Mouse (Mus musculus) lung, embryonic 14.5 days (tissue): ENCODE measurements around the gene Kdelr3. TPM values are rescaled to one million over a fixed set of nuclear protein-coding genes. Genes with fewer than 3 reads are reported as not detected.

Experiments used
- ATAC-seq: fragments of 200-750 bp; cut with Nextera tagmentation; 2 replicates; pipeline ENCODE4 v1.8.0; 2017; ENCODE audit warnings: mild to moderate bottlenecking, moderate TSS enrichment, moderate library complexity; ENCODE audit not compliant: insufficient read depth
- DNase-seq: peaks from one replicate; pipeline ENCODE4 v3.0.0-alpha.2; 2015
- H3K27ac ChIP-seq: fragments of 300-500 bp; sonication (generic); 2 replicates; pipeline ENCODE4 v1.5.1; 2014; ENCODE audit warnings: low read depth, mild to moderate bottlenecking, moderate library complexity
- H3K27me3 ChIP-seq: fragments of 300-500 bp; sonication (generic); 2 replicates; pipeline ENCODE4 v1.6.1; 2014; ENCODE audit warnings: low read length, control low read depth; ENCODE audit not compliant: insufficient read depth
- H3K36me3 ChIP-seq: fragments of 300-500 bp; sonication (generic); 2 replicates; pipeline ENCODE4 v1.6.1; 2014; ENCODE audit warnings: control low read depth; ENCODE audit not compliant: insufficient read depth
- H3K4me1 ChIP-seq: fragments of 300-500 bp; sonication (generic); 2 replicates; pipeline ENCODE4 v1.6.1; 2014; ENCODE audit warnings: antibody characterized with exemption, control low read depth; ENCODE audit not compliant: insufficient read depth
- H3K4me2 ChIP-seq: fragments of 300-500 bp; sonication (generic); 2 replicates; pipeline ENCODE4 v1.6.1; 2014; ENCODE audit warnings: mild to moderate bottlenecking
- H3K4me3 ChIP-seq: fragments of 300-500 bp; sonication (generic); 2 replicates; pipeline ENCODE4 v1.5.1; 2014; ENCODE audit warnings: low read depth, low read length
- H3K9ac ChIP-seq: fragments of 300-500 bp; sonication (generic); 2 replicates; pipeline ENCODE4 v1.6.1; 2014
- H3K9me3 ChIP-seq: fragments of 300-500 bp; sonication (generic); 2 replicates; pipeline ENCODE4 v1.6.1; 2016; ENCODE audit warnings: low read depth, low read length, control low read depth
- CTCF ChIP-seq: IDR thresholded peaks from 2 replicates; pipeline ENCODE4 v1.5.1; 2016; ENCODE audit warnings: antibody characterized with exemption, low read depth
- WGBS: fragments of 180-500 bp; shearing (Covaris S2); extraction: QIAGEN DNeasy Blood & Tissue Kit; methylation state at CpG from one replicate; pipeline ENCODE4 v1.1.7; 2014; 5-methylcytosine and 5-hydroxymethylcytosine counted together
- polyA plus RNA-seq: library from polyadenylated mRNA; unstranded; fragments of >200 nt; fragmentation: Nextera tagmentation; extraction: Ambion mirVana; gene quantifications from 2 replicates; pipeline ENCODE4 v1.2.1, GENCODE M21; 2014

Kdelr3 gene
- polyA plus RNA-seq, 1 experiment from 2014 or later: 60.3 TPM

- 65% methylated on average over 9 of the region's 9 CpGs for WGBS
- no peak overlapping the region for H3K27ac ChIP-seq
- H3K4me1 ChIP-seq: no peaks in the 10 kb centered on the region
- no peaks in the 10 kb centered on the region for H3K27me3 ChIP-seq
- H3K4me2 ChIP-seq: no peak overlapping the region
- H3K9ac ChIP-seq: no peak overlapping the region
- H3K36me3 ChIP-seq: peaks cover 82% of the 10 kb centered on the region
- no peak overlapping the region for H3K4me3 ChIP-seq
- no peak for TF ChIP-seq CTCF
- no peak for ATAC-seq
- H3K9me3 ChIP-seq: no peaks in the 10 kb centered on the region
- DNase-seq: peak; percentile 37
Observed at GRCm38 (mm10) chr15:79525979-79526768, 10.0 kb downstream of the Kdelr3 start.

DNA sequence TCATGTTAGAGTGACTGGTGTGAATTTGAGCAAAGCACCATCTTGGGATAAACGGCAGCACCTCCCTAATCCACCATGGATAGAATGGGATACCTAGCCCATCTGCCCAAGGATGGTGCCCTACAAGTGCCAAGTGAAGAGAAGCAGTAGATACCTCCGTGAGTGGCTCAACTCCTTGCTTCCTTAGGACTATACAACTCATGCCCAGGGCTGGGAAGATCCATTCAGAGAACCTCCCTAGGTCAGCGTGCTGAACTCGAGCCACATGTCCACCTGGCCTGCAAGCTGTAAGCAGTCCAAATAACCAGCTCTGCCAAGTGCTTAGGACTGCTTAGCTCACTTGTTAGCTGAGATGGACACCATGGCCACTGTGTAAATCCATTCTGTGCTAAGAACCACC lies 11.0 kb downstream of the Kdelr3 start:
- no peak overlapping the region for H3K4me2 ChIP-seq
- no peaks in the 10 kb centered on the region for H3K27me3 ChIP-seq
- 70% methylated on average over 4 of the region's 4 CpGs for WGBS
- H3K4me1 ChIP-seq: no peaks in the 10 kb centered on the region
- TF ChIP-seq CTCF: no peak
- no peak overlapping the region for H3K4me3 ChIP-seq
- H3K9ac ChIP-seq: no peak overlapping the region
- ATAC-seq: no peak
- peaks cover 91% of the 10 kb centered on the region for H3K36me3 ChIP-seq
- no peak for DNase-seq
- no peak overlapping the region for H3K27ac ChIP-seq
- H3K9me3 ChIP-seq: no peaks in the 10 kb centered on the region

GRCm38 (mm10) chr15:79527991-79528639 lies 11.9 kb downstream of the Kdelr3 start:
- Histone ChIP-seq H3K4me3 (no peak overlapping the region), H3K36me3 (peaks cover 92% of the 10 kb centered on the region), H3K4me2 (no peak overlapping the region), H3K27ac (no peak overlapping the region), H3K4me1 (no peaks in the 10 kb centered on the region), H3K27me3 (no peaks in the 10 kb centered on the region), H3K9me3 (no peaks in the 10 kb centered on the region), H3K9ac (no peak overlapping the region)
- ATAC-seq (no peak), DNase-seq (peak; percentile 41)
- no peak; the same call in 1 of the 2 replicates for TF ChIP-seq CTCF
- WGBS: 57% methylated on average over 5 of the region's 5 CpGs

GRCm38 (mm10) chr15:79529935-79530334 lies 13.7 kb downstream of the Kdelr3 start:
- Histone ChIP-seq H3K36me3 (peaks cover 96% of the 10 kb centered on the region), H3K27me3 (no peaks in the 10 kb centered on the region), H3K4me3 (no peak overlapping the region), H3K9ac (no peak overlapping the region), H3K9me3 (no peaks in the 10 kb centered on the region), H3K4me2 (no peak overlapping the region), H3K4me1 (no peaks in the 10 kb centered on the region), H3K27ac (no peak overlapping the region)
- DNase-seq (no peak), ATAC-seq (peak; percentile 10; the same call in 1 of the 2 replicates)
- 78% methylated on average over 7 of the region's 7 CpGs for WGBS
- TF ChIP-seq CTCF: no peak

DNA sequence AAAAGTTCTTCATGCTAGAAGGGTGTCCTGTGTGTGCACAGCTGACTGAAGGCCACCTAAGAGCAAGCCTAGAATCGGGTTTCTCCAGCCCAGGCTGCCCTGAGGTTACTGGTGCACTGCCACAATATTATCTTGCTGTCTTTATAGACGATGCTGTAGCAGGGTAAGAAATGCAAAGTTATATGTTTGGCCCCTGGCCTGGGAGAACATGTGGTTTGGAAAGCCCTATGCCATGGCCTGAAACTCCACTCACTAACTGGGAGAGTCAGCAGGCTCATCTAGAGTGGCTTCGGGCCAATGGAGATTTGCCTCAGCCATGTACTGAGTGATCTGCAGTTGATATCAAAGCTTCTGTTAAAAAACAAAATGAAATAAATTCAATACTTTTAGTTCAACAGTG lies 17.6 kb downstream of the Kdelr3 start:
- TF ChIP-seq CTCF: no peak
- DNase-seq (no peak), ATAC-seq (no peak)
- 79% methylated on average over 3 of the region's 3 CpGs for WGBS
- no peak overlapping the region for H3K4me3 ChIP-seq
- no peaks in the 10 kb centered on the region for H3K9me3 ChIP-seq
- no peak overlapping the region for H3K27ac ChIP-seq
- H3K9ac ChIP-seq: no peak overlapping the region
- H3K36me3 ChIP-seq: peaks cover 100% of the 10 kb centered on the region
- no peak overlapping the region for H3K4me2 ChIP-seq
- H3K4me1 ChIP-seq: no peaks in the 10 kb centered on the region
- H3K27me3 ChIP-seq: no peaks in the 10 kb centered on the region

DNA sequence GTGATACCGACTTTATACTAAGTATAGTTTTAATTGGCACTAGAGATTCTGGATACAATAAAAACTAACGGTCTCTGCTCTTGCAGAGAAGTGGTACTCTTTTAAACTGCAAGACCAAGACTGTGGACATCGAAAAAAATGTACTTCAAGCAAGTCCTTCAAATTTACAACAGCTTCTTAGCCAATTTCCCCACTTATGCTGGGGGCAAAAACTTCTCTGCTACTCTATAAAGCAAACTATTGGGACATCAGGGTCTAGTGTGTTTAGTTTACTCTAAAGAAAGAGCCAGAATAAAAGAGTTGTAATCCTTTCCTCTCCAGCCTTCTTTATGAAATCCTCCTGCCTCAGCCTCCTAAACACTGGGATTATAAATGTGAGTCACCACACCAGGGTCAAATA lies 27.8 kb downstream of the Kdelr3 start:
- Histone ChIP-seq H3K9ac (no peak overlapping the region), H3K27ac (no peak overlapping the region), H3K27me3 (no peaks in the 10 kb centered on the region), H3K4me2 (peak overlapping the region; percentile 66), H3K4me3 (peak overlapping the region; percentile 96), H3K36me3 (peaks cover 58% of the 10 kb centered on the region), H3K4me1 (peaks cover 15% of the 10 kb centered on the region; the same call in 1 of the 2 replicates), H3K9me3 (no peaks in the 10 kb centered on the region; the same call in 1 of the 2 replicates)
- no peak for ATAC-seq
- WGBS: 87% methylated on average over 3 of the region's 3 CpGs
- DNase-seq: no peak
- TF ChIP-seq CTCF: no peak

GRCm38 (mm10) chr15:79545496-79545895 lies 29.3 kb downstream of the Kdelr3 start:
- Histone ChIP-seq H3K36me3 (peaks cover 43% of the 10 kb centered on the region), H3K4me2 (peak overlapping the region; percentile 66), H3K27ac (peak overlapping the region; percentile 98), H3K27me3 (peaks cover 3% of the 10 kb centered on the region; the same call in 1 of the 2 replicates), H3K4me3 (peak overlapping the region; percentile 96), H3K9ac (peak overlapping the region; percentile 99), H3K9me3 (no peaks in the 10 kb centered on the region; the same call in 1 of the 2 replicates), H3K4me1 (peaks cover 15% of the 10 kb centered on the region; the same call in 1 of the 2 replicates)
- TF ChIP-seq CTCF: no peak
- ATAC-seq (no peak), DNase-seq (no peak)
- 3% methylated on average over 3 of the region's 3 CpGs for WGBS
